Mouse (Mus musculus): Measurements from ENCODE around the gene Ets1.

DNA sequence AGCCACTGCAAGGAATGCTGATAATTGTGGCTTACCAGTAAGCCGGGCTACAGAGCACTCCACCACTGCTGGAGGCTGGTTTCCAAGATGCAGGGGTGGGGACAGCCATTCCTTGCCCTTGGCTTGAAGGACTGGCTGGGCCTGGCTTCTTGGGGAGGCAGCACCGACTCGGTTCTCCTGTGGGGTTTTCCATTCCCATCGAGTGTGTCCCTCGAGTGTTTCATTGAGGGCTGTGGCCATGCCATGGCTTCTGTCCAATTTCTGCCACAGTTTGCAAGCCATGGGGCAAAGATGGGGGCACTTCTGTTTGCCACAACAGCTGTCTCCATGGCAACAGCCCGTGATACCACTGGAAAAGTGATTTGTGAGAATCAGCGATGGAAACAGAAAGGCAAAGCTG is 151.1 kb downstream of the Ets1 start:
- TF ChIP-seq CTCF (IDR thresholded peaks at IDR 0.05; ENCODE audit: control insufficient read depth, insufficient read depth, low read length) (no peak), POLR2A (IDR thresholded peaks at IDR 0.05; ENCODE audit: borderline replicate concordance, control insufficient read depth, low read depth, low read length) (no peak)

Data from bone marrow, adult 2 months (tissue).